Mouse (Mus musculus): Measurements from ENCODE around the gene Nap1l5.

Gene Nap1l5

DNA sequence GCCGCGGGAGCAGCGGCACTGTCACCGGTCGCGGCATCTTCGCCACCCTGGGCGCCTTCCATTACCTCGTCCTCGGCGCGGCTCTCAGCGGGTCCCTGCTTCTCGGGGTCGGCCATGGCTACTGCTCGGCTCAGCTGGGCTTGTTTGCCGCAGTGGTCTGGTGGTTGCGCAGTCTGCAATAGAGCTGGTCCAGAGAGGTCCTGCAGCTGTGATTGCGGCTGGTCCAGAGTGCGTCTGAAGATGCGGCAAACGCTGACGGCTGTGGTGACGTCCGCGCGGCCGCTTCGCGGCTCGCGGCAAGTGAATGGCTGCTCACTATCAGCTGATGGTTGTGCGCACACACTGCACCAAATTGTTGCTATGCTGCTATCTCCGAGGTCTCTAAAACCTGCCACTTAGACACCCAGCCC lies at the start of gene Nap1l5:
Nap1l5 (minus strand) TSS at position 225 of the 410 bp plus-strand sequence.
- in situ Hi-C loops (cut with MboI) = no loop called here

DNA sequence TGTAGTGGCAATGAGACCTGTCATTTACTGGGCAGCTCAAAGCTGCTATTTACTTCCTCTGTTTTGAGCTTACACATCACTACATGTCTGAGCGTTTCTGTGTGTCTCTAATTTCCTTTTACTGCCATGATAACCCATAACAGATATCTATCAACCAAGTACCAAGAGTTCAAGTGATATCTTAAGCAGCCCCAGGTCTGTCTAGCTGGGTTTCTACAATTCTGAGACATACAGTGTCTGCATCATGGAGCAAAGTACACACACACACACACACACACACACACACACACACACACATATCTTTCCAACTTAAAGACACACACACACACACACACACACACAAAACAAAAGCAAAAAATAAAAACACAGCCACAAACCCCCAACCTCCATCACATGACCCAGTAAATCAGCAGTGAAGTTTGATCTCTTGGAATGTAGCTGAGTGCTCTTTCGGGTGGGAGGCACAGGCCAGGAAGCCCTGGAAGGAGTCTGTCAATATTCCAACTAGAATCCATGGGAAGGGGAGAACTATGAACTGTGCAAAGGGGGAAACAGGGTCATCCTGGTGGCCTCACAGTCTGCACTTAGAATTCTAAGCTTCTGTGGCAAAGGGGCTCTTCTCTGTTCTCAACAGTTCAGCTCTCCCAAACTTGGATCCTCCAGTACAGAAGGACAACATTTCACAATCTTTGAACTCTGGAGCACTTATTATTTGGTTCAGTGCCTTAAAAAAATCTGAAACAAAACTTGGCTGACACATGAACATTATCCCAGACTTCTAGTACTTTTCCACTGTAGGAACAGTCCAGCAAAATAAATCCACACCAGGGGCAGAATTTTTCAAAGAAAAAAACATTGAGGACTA lies 44.5 kb upstream of the Nap1l5 start:
- in situ Hi-C loops (cut with MboI) = no loop called here

DNA sequence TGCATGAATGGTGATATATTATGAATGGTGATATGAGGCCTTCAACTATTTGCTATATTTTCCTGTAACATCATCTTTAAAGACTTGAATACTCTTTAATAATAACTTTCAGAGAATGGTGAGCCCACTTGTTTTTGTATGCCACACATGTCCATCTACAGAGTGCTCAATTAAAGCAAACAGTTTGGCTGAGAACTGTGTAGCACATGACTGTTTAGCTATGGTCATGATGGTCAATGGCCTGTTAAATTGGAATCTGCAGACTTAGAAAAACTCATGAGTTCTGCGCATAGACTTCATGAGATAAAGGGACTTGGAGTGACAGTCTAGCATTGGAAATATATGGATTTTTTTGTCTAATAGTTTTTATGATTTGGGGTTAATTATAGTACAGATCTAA lies 43.5 kb upstream of the Nap1l5 start:
- in situ Hi-C loops (cut with MboI) = no loop called here

DNA sequence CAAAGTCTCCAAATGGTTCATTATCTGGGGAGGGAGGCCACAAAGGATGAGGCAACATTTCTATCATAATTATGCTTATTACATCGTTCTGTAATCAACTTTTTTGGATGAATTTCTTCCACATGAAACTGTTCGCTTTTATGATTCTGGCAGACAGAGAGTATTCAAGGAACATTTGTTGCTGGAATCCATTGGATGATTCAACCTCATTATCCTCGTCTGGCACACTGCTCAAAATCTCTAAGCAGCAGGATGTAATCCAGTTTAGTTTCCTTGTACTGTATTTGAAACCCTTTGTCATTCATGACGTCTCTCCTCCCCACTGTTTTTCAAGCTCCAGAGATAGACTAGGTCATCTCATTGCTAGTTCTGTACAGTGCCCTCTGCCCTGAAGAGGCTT lies 40.0 kb upstream of the Nap1l5 start:
- in situ Hi-C loops (cut with MboI) = no loop called here

DNA sequence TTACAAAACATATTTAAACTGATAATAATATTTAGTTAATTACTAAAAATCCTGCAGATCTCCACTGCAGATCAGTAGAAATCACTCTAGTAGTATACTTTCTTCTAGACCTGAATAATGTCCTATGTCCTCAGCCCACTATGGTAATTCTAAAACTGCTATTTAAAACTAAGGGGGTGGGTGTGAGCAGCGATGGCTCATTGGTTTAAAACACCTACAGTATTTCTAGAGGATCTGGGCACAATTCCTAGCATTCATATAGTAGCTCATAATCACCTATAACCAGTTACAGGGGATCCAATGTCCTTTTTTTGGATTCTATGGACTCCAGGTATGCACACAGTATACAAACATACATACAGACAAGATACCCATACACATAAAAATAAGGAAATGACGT lies 39.4 kb upstream of the Nap1l5 start:
- in situ Hi-C loops (cut with MboI) = no loop called here

DNA sequence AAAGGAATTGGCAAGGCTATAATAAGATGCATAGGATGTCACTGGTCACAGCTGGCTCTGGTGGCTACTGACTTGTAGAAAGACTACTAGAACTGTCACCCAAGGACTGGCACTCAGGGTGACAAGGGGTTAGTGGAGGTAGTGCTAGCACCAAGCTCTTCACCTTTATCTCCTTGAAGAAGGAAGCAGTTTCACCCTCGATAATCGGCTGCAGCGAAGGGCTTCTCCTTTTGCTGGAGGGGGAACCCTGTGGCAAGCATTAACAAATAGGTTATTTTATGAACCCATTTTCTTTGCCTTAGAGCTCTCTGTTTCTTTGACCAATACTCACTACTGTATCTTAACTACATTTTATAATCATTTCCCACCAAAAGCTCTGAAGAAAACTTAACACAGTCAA lies 37.1 kb upstream of the Nap1l5 start:
- in situ Hi-C loops (cut with MboI) = no loop called here

DNA sequence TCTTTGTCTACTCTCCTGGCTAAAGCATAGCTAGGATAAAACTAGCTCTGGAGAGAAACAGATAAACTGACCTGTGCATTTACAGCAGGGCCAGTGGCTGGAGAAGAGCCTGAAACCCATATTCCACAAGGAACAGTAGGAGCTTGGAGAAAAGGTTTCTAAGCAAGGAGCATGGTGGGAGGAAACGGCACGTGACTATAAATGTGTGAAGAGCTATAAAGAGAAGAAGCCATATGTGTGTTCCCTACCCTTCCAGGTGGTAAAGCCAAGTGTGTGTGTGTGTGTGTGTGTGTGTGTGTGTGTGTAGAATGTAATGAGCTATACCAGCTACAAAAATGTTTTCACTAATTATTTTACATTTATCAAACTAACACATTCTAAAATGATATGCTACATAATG lies 35.4 kb upstream of the Nap1l5 start:
- in situ Hi-C loops (cut with MboI) = no loop called here

DNA sequence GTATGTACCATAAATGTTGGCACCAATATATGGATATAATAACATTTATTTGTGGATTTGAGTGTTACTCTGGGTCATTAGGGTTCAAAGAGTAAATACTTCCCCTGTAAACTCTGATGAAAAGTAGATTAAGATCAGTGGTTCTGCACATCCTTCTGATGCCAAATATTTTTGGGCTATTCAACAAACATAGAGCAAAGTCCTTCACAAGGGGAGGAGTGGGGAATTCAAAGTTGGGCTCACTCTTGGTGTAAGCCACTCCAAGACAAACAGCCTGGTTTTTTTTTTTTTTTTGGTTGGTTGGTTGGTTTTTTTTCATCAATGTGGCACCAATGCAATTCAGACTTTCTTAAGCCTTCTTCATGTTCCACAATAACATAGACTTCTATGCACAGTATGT lies 30.9 kb upstream of the Nap1l5 start:
- in situ Hi-C loops (cut with MboI) = no loop called here

DNA sequence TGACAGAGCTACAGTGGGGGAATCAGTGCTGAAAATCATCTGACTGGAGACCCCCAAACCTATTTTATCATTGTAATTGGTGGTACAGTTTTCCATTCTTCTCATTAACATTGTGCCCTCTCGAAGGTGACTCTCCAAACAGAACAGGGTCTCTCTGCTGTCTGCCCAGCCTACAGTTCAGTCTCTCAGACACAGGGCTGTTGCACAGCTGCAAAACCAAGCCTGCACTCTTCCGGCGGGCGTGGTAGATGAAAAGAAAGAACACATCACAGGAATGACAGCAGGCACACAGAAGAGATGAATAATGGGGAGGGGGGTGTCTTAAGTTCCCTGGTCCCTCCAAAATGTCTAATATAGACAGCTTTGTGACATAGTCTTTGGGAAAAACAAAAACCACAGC lies 27.3 kb upstream of the Nap1l5 start:
- in situ Hi-C loops (cut with MboI) = no loop called here

DNA sequence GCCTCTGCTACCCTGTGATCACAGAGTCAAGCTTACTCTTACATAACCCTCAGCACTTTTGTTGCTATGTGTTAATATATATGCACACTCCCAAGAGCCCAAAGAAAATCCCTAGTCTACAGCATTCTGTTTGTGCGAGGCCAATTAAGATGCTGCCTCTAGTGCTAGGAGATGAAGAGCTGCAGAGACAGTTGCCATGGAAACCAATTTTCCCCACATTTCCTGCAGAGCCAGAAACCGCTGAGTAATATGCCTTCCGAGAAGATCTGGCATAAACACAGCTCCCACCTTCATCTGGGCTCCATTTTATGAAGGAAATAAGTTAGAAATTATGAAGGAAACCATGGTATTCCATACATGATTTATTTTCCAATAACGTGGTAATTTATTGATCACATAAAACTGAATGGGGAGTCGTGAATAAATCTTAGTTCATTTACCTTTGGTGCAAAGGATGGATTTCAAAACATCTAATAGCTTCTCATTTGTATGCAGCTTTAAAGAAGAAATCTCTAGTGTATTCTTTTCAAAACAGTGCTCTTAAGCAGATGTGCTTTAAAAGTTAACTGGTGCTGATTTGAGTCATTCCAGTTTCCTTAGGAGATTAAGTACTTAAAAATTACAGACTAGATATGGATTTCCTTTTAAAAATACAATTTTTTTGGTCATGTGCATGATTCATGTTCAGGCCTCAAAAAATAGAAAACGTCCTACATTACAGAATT lies 26.5 kb upstream of the Nap1l5 start:
- in situ Hi-C loops (cut with MboI) = no loop called here

DNA sequence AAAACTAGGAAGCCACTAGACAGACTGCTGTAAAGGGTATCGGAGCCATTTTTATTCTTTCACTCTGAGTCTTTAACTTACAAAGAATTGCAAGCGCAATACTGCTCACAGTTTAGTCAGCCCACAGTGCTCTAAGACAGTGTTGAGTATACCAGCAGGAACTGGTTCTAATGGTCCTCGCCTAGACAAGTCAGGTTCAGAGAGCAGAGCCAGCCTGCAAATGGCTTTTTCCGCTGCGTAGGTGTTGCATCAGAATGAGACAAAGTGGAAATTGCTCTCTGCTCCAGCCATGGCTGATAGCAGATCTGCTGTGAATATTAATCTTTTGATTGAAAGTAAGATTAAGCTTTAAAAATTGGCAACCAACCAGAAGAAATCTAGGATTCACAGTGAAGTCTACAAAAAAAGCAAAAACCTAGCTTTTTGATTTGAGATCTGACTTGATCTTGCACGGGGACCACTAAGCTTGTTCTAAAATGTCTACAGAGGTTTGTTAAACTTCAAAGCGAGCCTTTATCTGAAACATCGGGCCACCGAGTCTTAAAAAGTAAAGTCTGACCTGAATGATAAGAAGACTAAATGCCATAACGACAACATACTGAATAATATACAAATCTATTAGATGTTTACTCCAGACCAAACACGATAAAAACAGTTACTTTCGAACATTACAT lies 25.8 kb upstream of the Nap1l5 start:
- in situ Hi-C loops (cut with MboI) = no loop called here

DNA sequence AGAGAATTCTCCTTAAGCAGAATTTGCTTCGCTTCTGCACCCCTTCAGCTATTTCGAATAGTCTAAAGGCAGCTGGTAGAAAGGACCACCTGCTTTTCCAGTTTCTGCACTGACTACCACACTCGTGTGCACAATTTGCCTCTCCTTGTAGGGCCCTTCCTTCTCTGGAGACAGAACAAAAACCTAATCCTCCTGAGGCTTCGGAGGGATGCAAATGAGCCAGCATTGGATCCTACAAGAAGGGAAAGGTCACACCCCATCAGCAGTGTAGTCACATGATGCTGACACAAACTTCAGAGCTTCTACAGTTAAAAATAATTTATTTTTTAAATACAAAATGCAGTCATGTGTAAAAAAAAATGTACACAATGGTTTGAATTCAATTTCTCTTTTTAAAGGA lies 24.3 kb upstream of the Nap1l5 start:
- in situ Hi-C loops (cut with MboI) = no loop called here

DNA sequence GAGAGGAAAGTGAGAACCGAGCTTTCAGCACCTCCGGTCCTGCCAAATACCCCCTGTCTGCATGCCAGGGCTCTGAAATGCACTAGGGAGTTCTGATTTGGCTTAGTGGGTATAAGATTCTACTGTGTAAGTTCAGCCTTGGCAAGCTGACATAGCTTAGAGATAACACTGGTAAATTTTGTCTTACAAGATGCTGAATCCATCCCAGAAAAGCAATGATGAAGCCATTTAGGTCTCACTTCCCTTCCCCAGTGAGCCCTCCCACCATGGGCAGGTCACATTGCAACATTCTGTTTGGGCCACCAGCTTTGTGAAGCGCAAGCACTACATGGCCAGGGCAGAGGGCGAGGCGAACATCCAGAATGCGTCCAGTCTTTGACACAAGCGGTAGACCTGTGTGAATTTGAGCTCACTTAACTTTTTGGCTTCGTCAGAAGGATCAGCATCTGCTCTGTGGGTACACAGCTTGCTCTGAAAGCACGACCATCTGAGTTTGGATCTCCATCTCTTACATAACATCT lies 23.1 kb upstream of the Nap1l5 start:
- in situ Hi-C loops (cut with MboI) = no loop called here

DNA sequence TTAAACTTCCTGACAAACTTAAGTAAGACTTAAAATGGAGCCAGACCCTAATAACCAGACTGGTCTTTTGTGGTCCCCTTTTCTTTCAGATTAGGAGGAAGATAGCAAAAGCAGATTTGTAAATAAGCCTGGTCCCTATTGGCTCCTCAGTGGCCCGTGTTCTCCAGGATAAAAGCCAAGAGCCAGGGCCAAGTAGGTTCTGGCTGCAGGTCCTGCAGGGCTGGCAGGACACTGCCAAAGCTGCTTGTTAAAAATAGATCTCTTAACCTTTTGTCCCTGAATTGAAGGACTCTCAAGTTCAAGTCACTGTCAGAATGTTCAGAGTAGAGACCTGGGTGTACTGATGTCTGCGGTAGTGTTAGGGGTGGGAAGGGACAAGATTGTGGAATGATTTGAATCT lies 21.0 kb upstream of the Nap1l5 start:
- in situ Hi-C loops (cut with MboI) = no loop called here

DNA sequence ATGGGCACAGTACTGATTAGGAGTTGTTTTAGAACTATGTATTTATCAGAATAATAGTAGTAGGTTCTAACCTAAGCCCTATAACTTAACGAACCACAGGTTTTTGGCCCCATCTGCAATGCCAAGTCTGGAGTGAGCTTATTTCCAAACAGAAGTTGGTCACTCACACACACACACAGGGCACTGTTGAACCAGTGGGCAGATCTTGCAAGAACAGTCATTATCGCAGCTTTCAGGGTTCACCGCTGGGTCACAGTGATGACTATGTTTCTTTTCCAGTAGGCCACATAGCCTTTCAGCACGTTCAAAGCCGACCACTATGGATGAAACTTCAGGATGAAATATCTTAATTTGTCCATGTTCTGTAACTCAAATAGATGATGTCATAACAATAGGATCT lies 15.6 kb upstream of the Nap1l5 start:
- in situ Hi-C loops (cut with MboI) = no loop called here

DNA sequence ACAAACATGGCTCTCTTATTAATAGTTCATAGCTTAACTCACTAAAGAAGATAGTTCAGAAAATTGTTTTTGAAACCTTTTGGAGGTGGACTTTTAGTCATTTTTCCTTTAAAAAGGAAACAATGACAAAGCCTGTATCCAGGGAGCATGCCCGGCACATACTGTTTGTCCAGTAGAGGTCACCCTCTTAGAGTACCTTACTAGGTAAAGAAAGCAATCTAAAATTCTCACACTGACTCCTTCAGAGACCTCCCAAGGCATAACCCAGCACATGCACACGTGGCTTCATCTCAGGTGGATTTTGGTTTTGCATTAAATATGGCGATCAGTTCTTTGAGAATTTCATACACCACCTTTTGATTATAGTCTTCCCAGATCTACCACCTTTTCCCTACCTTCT lies 14.7 kb upstream of the Nap1l5 start:
- in situ Hi-C loops (cut with MboI) = no loop called here

DNA sequence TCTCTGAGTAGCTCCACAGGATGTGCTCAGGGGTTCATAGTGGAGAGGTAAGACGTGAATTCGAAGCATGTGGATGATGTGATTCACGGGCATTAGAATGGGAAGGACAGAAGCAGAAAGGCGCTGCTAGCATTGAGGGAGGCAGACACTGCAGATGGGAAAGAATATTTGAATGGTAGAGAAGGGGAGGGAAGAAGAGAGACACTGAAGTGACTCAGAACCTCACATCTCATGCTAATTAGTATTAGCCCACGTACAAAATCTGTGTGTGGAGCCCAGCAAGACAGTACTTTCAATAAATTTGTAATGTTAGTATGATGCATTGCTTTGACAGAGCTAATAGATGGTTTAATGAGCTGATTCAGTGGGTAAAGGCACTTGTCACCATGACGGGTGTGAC lies 13.9 kb upstream of the Nap1l5 start:
- in situ Hi-C loops (cut with MboI) = no loop called here

DNA sequence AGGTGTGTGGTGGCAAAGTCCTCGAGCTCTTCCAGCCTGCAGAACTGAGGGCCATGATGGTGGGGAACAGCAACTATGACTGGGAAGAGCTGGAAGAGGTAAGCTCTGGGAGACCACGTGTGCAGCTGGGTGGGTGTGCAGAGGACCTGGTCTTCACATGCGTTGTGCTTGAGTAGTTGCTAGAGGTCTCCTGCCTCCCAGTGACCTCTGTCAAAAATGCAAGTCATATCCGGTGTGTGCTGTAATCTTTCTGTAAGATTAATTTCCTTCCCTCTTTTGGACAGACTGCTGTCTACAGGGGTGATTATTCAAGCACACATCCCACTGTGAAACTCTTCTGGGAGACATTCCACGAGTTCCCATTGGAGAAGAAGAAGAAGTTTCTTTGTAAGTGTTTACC lies 9.6 kb upstream of the Nap1l5 start:
- in situ Hi-C loops (cut with MboI) = no loop called here

DNA sequence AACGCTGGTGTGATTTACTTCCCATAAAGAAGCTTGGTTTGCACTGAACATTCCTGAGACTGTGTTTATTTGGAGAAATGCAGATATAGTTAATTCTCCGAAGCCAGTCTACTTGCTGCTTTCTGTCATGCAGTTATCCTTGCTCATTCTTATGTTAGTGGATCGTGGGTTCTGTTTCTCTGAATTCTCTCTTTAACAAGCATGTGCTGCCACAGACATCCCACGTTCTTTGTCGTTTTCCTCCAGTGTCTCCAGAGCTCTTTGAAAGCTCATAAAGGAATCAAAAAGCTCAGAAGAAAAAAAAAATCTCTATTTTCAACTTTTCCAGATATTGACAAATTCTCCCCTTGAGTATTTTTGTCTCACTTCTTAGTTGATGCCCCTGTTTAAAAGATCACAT lies 7.1 kb upstream of the Nap1l5 start:
- in situ Hi-C loops (cut with MboI) = no loop called here

DNA sequence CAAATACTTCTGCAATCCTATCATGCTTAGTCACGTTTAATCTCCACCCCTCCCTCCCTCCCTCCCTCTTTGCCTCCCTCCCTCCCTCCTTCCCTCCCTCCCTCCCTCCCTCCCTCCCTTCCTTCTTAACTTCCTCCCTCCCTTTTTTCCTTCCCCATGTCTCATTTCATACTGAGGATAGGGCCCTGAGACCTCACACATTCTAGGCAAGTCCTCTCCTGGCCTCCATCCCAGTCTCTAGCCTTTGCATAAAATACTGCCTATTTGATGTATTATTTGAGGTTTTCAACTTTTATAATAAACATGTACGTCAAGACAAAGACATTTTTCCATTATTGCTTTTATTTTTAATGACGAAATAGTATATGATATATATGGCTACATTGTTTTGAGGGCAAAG lies 6.7 kb upstream of the Nap1l5 start:
- in situ Hi-C loops (cut with MboI) = no loop called here

DNA sequence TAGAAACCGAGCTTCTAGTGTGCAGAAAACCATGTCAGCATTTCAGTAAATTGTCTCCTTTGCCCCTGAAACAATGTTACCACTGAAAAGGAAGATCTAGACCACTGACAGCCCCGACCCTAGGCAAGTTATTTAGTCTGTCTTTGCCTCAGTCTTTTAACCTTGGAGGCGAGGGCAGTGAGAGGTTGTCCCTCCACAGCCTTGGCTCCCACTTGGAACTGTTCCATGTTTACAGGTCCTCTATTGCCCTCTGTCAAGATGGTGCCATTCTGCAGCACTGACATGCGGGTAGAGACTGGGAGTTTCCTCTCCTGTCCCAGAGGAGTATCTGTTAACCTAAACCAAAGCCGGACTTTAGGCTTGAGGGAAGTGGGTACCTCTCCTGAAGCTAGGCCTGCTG lies 6.0 kb upstream of the Nap1l5 start:
- in situ Hi-C loops (cut with MboI) = no loop called here

DNA sequence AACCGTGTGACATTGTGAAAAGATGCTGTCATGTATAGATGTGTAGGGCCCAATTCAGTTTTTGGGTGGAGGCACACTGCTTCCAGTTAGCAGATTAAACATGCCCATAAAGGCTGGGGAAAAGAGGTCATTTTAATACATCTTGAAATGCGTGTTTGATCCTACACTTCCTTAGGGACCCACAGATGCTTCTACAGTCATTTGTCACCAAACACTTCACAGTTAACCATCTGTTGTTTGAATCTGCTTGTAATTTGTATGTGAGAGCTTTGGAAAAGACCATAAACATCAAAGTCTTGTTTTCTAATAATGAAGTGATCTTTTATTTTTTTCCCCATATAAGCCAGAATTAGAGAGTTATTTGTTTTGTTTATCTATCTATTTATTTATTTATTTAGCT lies 915 bp upstream of the Nap1l5 start:
- in situ Hi-C loops (cut with MboI) = no loop called here

DNA sequence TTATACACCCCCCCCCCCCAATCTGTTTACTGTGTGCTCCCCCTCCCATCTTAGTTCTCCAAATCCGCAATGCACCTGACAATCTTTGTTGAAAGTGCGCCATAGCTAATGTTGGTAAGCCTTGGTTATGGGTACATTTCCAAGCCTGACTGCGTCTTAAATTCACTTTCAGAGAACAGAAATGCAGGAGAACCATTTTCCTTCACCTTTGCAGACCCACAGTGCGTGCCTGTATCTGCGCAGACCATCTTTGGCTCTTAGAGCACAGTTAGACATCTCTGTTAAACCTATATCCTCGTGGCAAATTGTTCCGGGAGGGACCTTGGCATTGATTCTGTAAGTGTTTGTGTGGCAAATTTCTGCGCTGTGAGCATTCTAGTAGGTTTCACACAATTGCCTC lies 460 bp upstream of the Nap1l5 start:
- in situ Hi-C loops (cut with MboI) = no loop called here

Data from mature B cell (primary cell).